Comparison of ENCODE assay signal across 20 mouse cellular contexts in the genomic region with DNA sequence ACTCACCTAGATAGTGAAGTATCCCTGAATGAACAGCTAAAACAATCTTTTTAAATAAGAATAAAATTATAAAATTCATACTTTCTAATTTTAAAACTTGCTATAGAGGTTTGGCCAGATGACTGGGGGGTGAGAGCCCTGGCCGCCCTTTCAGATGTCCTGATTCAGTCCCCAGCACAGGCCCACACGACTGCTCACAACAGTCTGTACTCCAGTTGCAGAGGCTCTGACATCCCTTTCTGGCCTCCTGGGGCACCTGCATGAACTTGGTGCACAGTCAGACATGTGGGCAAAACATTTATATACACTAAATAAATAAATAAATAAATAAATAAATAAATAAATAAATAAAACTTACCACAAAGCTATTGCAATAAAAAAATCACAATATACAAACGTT. TPM values are rescaled to one million over a fixed set of nuclear protein-coding genes. Genes with fewer than 3 reads are reported as not detected.
DNase-seq lines count a peak whose midpoint lies in the region; ATAC-seq lines count a peak whose summit lies in the region.
"Had no signal": no experiment of that assay in that cellular context is flagged by ENCODE, and none has a peak within 500 bp of the region (broad histone marks: within the 10 kb centered on the region; RNA-seq: fewer than 3 reads in every experiment).

No protein-coding gene starts in this region.

- no peak for ATAC-seq in midbrain, embryonic 11.5 days (ENCODE audit: low FRiP score)
- no peak for ATAC-seq in midbrain, embryonic 14.5 days (ENCODE audit: low FRiP score, low TSS enrichment)
- ATAC-seq: activated CD4-positive, CD25-positive, alpha-beta regulatory T cell, adult 4 months; CD4-positive, CD25-positive, alpha-beta regulatory T cell, adult 4 months; Patski had no signal

- H3K4me3 ChIP-seq in midbrain, embryonic 11.5 days (ENCODE audit: low read depth, low read length): no peak overlapping the region
- H3K4me3 ChIP-seq in midbrain, embryonic 14.5 days (replicated peaks; ENCODE audit: low read depth, low read length): no peak overlapping the region

- WGBS in midbrain, embryonic 11.5 days: 69% methylated on average over 3 of the region's 3 CpGs
- WGBS in midbrain, embryonic 14.5 days: 75% methylated on average over 3 of the region's 3 CpGs

- H3K4me1 ChIP-seq in midbrain, embryonic 11.5 days (ENCODE audit: control insufficient read depth, insufficient read depth, low read length): no peaks in the 10 kb centered on the region
- no peaks in the 10 kb centered on the region for H3K4me1 ChIP-seq in midbrain, embryonic 14.5 days (ENCODE audit: control insufficient read depth, insufficient read depth, low read length)

- intact Hi-C loops in heart, postnatal 25 days (cut with DNase I): no loop called here

- H3K9me3 ChIP-seq in midbrain, embryonic 11.5 days (ENCODE audit: control insufficient read depth, low read length): no peaks in the 10 kb centered on the region
- no peaks in the 10 kb centered on the region for H3K9me3 ChIP-seq in midbrain, embryonic 14.5 days (ENCODE audit: control insufficient read depth, low read length)
- H3K9me3 ChIP-seq: G1E had no signal

- H3K4me2 ChIP-seq in midbrain, embryonic 11.5 days: no peak overlapping the region
- no peak overlapping the region for H3K4me2 ChIP-seq in midbrain, embryonic 14.5 days (ENCODE audit: low read length)

- H3K36me3 ChIP-seq in midbrain, embryonic 11.5 days (ENCODE audit: control insufficient read depth, insufficient read depth, low read length): no peaks in the 10 kb centered on the region
- no peaks in the 10 kb centered on the region for H3K36me3 ChIP-seq in midbrain, embryonic 14.5 days (ENCODE audit: control insufficient read depth, insufficient read depth, low read length)
- H3K36me3 ChIP-seq: G1E had no signal

- H3K27me3 ChIP-seq in midbrain, embryonic 11.5 days (ENCODE audit: control insufficient read depth, insufficient read depth, low read length): peaks cover 28% of the 10 kb centered on the region
- H3K27me3 ChIP-seq in midbrain, embryonic 14.5 days (ENCODE audit: control insufficient read depth, insufficient read depth, low read length): peaks cover 26% of the 10 kb centered on the region
- H3K27me3 ChIP-seq: CH12.LX, Patski had no signal

- peak; percentile 56 for DNase-seq in heart, adult 11 months
- no peak for DNase-seq in heart, postnatal 25 days (ENCODE audit: low spot score)
- DNase-seq in midbrain, embryonic 11.5 days (ENCODE audit: low spot score, missing footprints): peak; percentile 62
- DNase-seq in midbrain, embryonic 14.5 days: no peak
- DNase-seq: adrenal gland, adult 2 months; adrenal gland, adult 8-10 months; adrenal gland, postnatal 10 days; adrenal gland, postnatal 14 days; adrenal gland, postnatal 25 days; adrenal gland, postnatal 36 days; B cell, adult 2 months; cerebellum, adult 11 months; cerebellum, adult 11-12 months; cerebellum, adult 18-20 months had no signal

- no peak overlapping the region for H3K9ac ChIP-seq in midbrain, embryonic 11.5 days (ENCODE audit: low read length)
- no peak overlapping the region for H3K9ac ChIP-seq in midbrain, embryonic 14.5 days (replicated peaks; ENCODE audit: low read length)

- H3K27ac ChIP-seq in midbrain, embryonic 11.5 days (ENCODE audit: low read depth, low read length): no peak overlapping the region
- no peak overlapping the region for H3K27ac ChIP-seq in midbrain, embryonic 14.5 days (replicated peaks; ENCODE audit: low read depth, low read length)

RNA-seq across cellular contexts. Expression of a gene that starts 14.4 kb away (rescaled TPM):
- 1 to 10 TPM; 2.4 to 3.9 TPM for total RNA-seq in heart, postnatal 25 days (2021)
- polyA plus RNA-seq in midbrain, embryonic 11.5 days (2014; fragmentation: Nextera tagmentation; extraction: Ambion mirVana): 0.70 and 0.72 TPM in 2 replicates
- polyA plus RNA-seq in midbrain, embryonic 14.5 days (2014; fragmentation: Nextera tagmentation; extraction: Ambion mirVana): 0.20 and 0.47 TPM in 2 replicates

RNA-seq across cellular contexts. Expression of a gene that starts 23.6 kb away (rescaled TPM):
- 1 to 10 TPM; 2.0 to 2.2 TPM for total RNA-seq in heart, postnatal 25 days (2021)
- polyA plus RNA-seq in midbrain, embryonic 11.5 days (2014; fragmentation: Nextera tagmentation; extraction: Ambion mirVana): 3.7 and 4.3 TPM in 2 replicates
- polyA plus RNA-seq in midbrain, embryonic 14.5 days (2014; fragmentation: Nextera tagmentation; extraction: Ambion mirVana): 2.7 and 4.7 TPM in 2 replicates
- total RNA-seq: ES-E14 had no signal

Comparison
In these comparisons a context has a peak if more than half of its experiments do, and no peak if none do; other contexts are left out.
1. DNase-seq: peak in heart, adult 11 months (single experiment) and midbrain, embryonic 11.5 days (single experiment); none in heart, postnatal 25 days (single experiment) and midbrain, embryonic 14.5 days (single experiment).